Mouse (Mus musculus) limb, embryonic 15.5 days (tissue): ENCODE measurements around the gene Uggt1. TPM values are rescaled to one million over a fixed set of nuclear protein-coding genes. Genes with fewer than 3 reads are reported as not detected.

Experiments used
- ATAC-seq: fragments of 200-750 bp; cut with Nextera tagmentation; 2 replicates; pipeline ENCODE4 v1.8.0; 2017; ENCODE audit warnings: low read depth, moderate TSS enrichment; ENCODE audit not compliant: insufficient number of reproducible peaks, low FRiP score, low TSS enrichment
- H3K27ac ChIP-seq: fragments of 300-500 bp; sonication (generic); 2 replicates; pipeline ENCODE4 v1.5.1; 2015; ENCODE audit warnings: moderate library complexity, mild to moderate bottlenecking, inconsistent platforms
- H3K27me3 ChIP-seq: fragments of 300-500 bp; sonication (generic); 2 replicates; pipeline ENCODE4 v1.6.1; 2015; ENCODE audit warnings: inconsistent platforms
- H3K36me3 ChIP-seq: fragments of 300-500 bp; sonication (generic); 2 replicates; pipeline ENCODE4 v1.6.1; 2015; ENCODE audit warnings: inconsistent platforms
- H3K4me1 ChIP-seq: fragments of 300-500 bp; sonication (generic); 2 replicates; pipeline ENCODE4 v1.6.1; 2015; ENCODE audit warnings: inconsistent platforms
- H3K4me2 ChIP-seq: fragments of 300-500 bp; sonication (generic); 2 replicates; pipeline ENCODE4 v1.6.1; 2015; ENCODE audit warnings: mild to moderate bottlenecking, inconsistent platforms
- H3K4me3 ChIP-seq: fragments of 300-500 bp; sonication (generic); 2 replicates; pipeline ENCODE4 v1.5.1; 2015; ENCODE audit warnings: mild to moderate bottlenecking, inconsistent platforms
- H3K9ac ChIP-seq: fragments of 300-500 bp; sonication (generic); 2 replicates; pipeline ENCODE4 v1.6.1; 2015; ENCODE audit warnings: inconsistent platforms
- H3K9me3 ChIP-seq: fragments of 300-500 bp; sonication (generic); 2 replicates; pipeline ENCODE4 v1.6.1; 2016; ENCODE audit warnings: inconsistent platforms
- WGBS: fragments of 180-500 bp; shearing (Covaris S2); methylation state at CpG from one replicate; pipeline ENCODE4 v1.1.7; 2015; 5-methylcytosine and 5-hydroxymethylcytosine counted together
- polyA plus RNA-seq: library from polyadenylated mRNA; unstranded; fragments of >200 nt; fragmentation: Nextera tagmentation; extraction: Ambion mirVana; gene quantifications from 2 replicates; pipeline ENCODE4 v1.2.1, GENCODE M21; 2015

Uggt1 gene
- polyA plus RNA-seq, 1 experiment from 2014 or later = 52.2 TPM

- WGBS = 83% methylated on average over 6 of the region's 6 CpGs
- Histone ChIP-seq H3K27ac (no peak overlapping the region), H3K27me3 (no peaks in the 10 kb centered on the region), H3K9ac (no peak overlapping the region), H3K36me3 (peaks cover 34% of the 10 kb centered on the region), H3K4me3 (no peak overlapping the region), H3K4me1 (no peaks in the 10 kb centered on the region), H3K4me2 (no peak overlapping the region), H3K9me3 (no peaks in the 10 kb centered on the region)
- ATAC-seq = no peak
Measured at GRCm38 (mm10) chr1:36233218-36233617, 11.3 kb downstream of the Uggt1 start.

GRCm38 (mm10) chr1:36230919-36231705, 13.4 kb downstream of the Uggt1 start:
- H3K4me2 ChIP-seq = no peak overlapping the region
- H3K4me1 ChIP-seq = no peaks in the 10 kb centered on the region
- no peak overlapping the region for H3K4me3 ChIP-seq
- no peaks in the 10 kb centered on the region for H3K9me3 ChIP-seq
- ATAC-seq = no peak
- no peaks in the 10 kb centered on the region for H3K27me3 ChIP-seq
- H3K27ac ChIP-seq = no peak overlapping the region
- H3K36me3 ChIP-seq = peaks cover 41% of the 10 kb centered on the region
- no peak overlapping the region for H3K9ac ChIP-seq
- WGBS = 87% methylated on average over 7 of the region's 7 CpGs

- 84% methylated on average over 9 of the region's 9 CpGs for WGBS
- Histone ChIP-seq H3K27ac (no peak overlapping the region), H3K4me2 (no peak overlapping the region), H3K9ac (no peak overlapping the region), H3K27me3 (no peaks in the 10 kb centered on the region), H3K9me3 (no peaks in the 10 kb centered on the region), H3K4me1 (no peaks in the 10 kb centered on the region), H3K36me3 (peaks cover 45% of the 10 kb centered on the region), H3K4me3 (no peak overlapping the region)
- no peak for ATAC-seq
Measured at GRCm38 (mm10) chr1:36228461-36228860, 16.1 kb downstream of the Uggt1 start.

- Histone ChIP-seq H3K36me3 (peaks cover 44% of the 10 kb centered on the region), H3K27ac (no peak overlapping the region), H3K9me3 (no peaks in the 10 kb centered on the region), H3K4me2 (no peak overlapping the region), H3K9ac (no peak overlapping the region), H3K27me3 (no peaks in the 10 kb centered on the region), H3K4me1 (no peaks in the 10 kb centered on the region), H3K4me3 (no peak overlapping the region)
- ATAC-seq = no peak
- 82% methylated on average over 3 of the region's 3 CpGs for WGBS
Measured at GRCm38 (mm10) chr1:36224648-36225047, 19.9 kb downstream of the Uggt1 start.

- Histone ChIP-seq H3K4me3 (no peak overlapping the region), H3K36me3 (peaks cover 50% of the 10 kb centered on the region)
- ATAC-seq = no peak
Measured at GRCm38 (mm10) chr1:36214324-36214723, 30.2 kb downstream of the Uggt1 start.

GRCm38 (mm10) chr1:36201739-36202138, 42.8 kb downstream of the Uggt1 start:
- no peak for ATAC-seq
- no peaks in the 10 kb centered on the region for H3K27me3 ChIP-seq
- no peaks in the 10 kb centered on the region for H3K4me1 ChIP-seq
- H3K36me3 ChIP-seq = peaks cover 36% of the 10 kb centered on the region
- no peak overlapping the region for H3K9ac ChIP-seq
- no peak overlapping the region for H3K4me3 ChIP-seq
- H3K27ac ChIP-seq = no peak overlapping the region
- no peak overlapping the region for H3K4me2 ChIP-seq
- 74% methylated on average over 12 of the region's 12 CpGs for WGBS
- no peaks in the 10 kb centered on the region for H3K9me3 ChIP-seq

More at GRCm38 (mm10) chr1:36214324-36214723, 30.2 kb downstream of the Uggt1 start:
- no peak overlapping the region for H3K9ac ChIP-seq
- no peaks in the 10 kb centered on the region for H3K9me3 ChIP-seq
- no peaks in the 10 kb centered on the region for H3K4me1 ChIP-seq
- H3K4me2 ChIP-seq = no peak overlapping the region
- WGBS = 88% methylated on average over 4 of the region's 4 CpGs
- no peaks in the 10 kb centered on the region for H3K27me3 ChIP-seq
- no peak overlapping the region for H3K27ac ChIP-seq

GRCm38 (mm10) chr1:36194482-36194881, 50.0 kb downstream of the Uggt1 start:
- 97% methylated on average over 3 of the region's 3 CpGs for WGBS
- no peak for ATAC-seq
- no peak overlapping the region for H3K4me2 ChIP-seq
- peaks cover 74% of the 10 kb centered on the region for H3K36me3 ChIP-seq
- H3K9me3 ChIP-seq = no peaks in the 10 kb centered on the region
- H3K9ac ChIP-seq = no peak overlapping the region
- H3K4me1 ChIP-seq = no peaks in the 10 kb centered on the region
- H3K27ac ChIP-seq = no peak overlapping the region
- no peak overlapping the region for H3K4me3 ChIP-seq
- H3K27me3 ChIP-seq = no peaks in the 10 kb centered on the region

DNA sequence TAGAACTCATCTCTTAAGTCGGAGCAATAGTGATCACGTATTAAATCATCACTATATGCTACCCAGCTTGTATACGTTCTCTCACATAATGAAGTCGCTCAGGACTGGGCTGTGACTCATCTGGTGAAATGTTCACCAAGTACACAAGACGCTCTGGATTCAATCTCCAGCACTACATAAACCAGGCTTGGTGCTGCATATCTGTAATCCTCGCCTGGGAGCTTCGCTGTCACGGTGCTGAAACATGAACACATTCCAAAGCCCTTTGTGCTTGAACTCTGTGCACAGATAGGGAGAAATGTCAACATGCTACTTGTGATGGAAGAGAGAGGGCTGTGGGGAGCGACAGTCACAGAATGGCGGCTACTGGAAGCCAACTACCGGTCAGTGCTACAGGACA, 52.6 kb downstream of the Uggt1 start:
- H3K36me3 ChIP-seq = peaks cover 82% of the 10 kb centered on the region
- no peaks in the 10 kb centered on the region for H3K27me3 ChIP-seq
- H3K4me2 ChIP-seq = no peak overlapping the region
- no peak overlapping the region for H3K9ac ChIP-seq
- H3K4me1 ChIP-seq = no peaks in the 10 kb centered on the region
- 85% methylated on average over 11 of the region's 11 CpGs for WGBS
- H3K4me3 ChIP-seq = no peak overlapping the region
- H3K27ac ChIP-seq = no peak overlapping the region
- no peak for ATAC-seq
- H3K9me3 ChIP-seq = no peaks in the 10 kb centered on the region

DNA sequence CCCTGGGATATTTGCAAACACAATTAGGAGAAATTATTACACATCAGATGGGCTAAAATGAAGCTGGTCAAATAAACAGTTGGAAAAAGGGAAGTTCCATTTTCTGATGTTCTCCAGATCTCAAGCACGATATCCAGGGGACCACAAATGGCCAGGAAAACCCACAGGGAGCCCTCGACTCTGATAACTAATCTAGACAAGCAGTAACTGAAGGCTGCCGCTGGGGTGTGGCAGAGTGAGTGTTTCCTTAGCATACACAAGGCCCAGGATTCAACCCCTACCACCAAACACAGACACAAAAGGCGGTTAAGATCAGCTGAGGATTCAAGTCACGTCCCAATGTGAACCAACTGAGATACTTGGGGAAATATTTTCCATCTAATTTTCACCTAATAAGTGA, 64.5 kb downstream of the Uggt1 start:
- 82% methylated on average over 5 of the region's 5 CpGs for WGBS
- peaks cover 73% of the 10 kb centered on the region for H3K36me3 ChIP-seq
- H3K27me3 ChIP-seq = no peaks in the 10 kb centered on the region

DNA sequence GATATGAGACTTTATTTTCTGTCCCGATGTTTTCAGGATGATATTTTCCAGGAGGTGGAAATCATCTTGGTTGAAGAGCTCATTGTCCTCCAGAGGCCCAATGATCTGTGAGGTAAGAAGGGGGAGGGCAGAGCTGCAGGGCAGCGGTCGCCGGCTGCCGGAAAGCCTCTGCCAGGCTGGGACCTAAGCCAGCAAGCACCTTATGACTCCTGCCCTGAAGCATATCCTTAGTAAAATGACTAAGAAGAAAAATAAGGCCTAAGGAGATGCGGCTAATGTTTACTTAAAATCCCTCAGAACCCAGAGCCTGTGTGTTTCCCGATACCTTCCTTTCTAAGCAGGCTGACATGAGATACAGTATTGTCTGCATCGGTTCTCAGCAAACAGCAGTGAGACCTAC, 71.1 kb downstream of the Uggt1 start:
- Histone ChIP-seq H3K27ac (no peak overlapping the region), H3K36me3 (peaks cover 77% of the 10 kb centered on the region), H3K9me3 (no peaks in the 10 kb centered on the region), H3K4me1 (no peaks in the 10 kb centered on the region), H3K4me2 (no peak overlapping the region), H3K4me3 (no peak overlapping the region), H3K27me3 (no peaks in the 10 kb centered on the region), H3K9ac (no peak overlapping the region)
- no peak for ATAC-seq
- 83% methylated on average over 8 of the region's 8 CpGs for WGBS

More for the DNA sequence above, 64.5 kb downstream of the Uggt1 start:
- Histone ChIP-seq H3K9ac (no peak overlapping the region), H3K9me3 (no peaks in the 10 kb centered on the region), H3K4me2 (no peak overlapping the region), H3K4me3 (no peak overlapping the region), H3K27ac (no peak overlapping the region), H3K4me1 (no peaks in the 10 kb centered on the region)
- no peak for ATAC-seq

DNA sequence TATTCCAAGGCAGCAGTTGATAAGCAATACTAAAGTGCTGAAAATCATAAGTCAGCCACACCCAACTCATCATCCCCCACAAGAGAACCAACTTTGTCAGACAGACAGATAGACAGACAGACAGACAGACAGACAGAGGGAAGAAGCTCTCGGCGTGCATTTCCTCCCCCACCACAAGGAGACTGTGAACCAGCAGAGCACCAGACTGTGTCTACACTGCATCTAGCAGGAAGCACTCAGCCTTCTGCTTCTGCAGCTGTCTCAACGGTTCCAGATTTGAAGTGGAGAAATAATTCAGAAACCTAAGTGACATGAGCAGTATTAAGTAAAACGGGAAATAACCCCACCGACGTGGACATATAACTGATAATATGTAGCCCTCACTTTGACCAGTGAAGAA, 71.6 kb downstream of the Uggt1 start:
- ATAC-seq = no peak
- Histone ChIP-seq H3K4me3 (no peak overlapping the region), H3K27ac (no peak overlapping the region), H3K9ac (no peak overlapping the region), H3K27me3 (no peaks in the 10 kb centered on the region), H3K4me2 (no peak overlapping the region), H3K36me3 (peaks cover 75% of the 10 kb centered on the region), H3K4me1 (no peaks in the 10 kb centered on the region), H3K9me3 (no peaks in the 10 kb centered on the region)
- 93% methylated on average over 6 of the region's 6 CpGs for WGBS

DNA sequence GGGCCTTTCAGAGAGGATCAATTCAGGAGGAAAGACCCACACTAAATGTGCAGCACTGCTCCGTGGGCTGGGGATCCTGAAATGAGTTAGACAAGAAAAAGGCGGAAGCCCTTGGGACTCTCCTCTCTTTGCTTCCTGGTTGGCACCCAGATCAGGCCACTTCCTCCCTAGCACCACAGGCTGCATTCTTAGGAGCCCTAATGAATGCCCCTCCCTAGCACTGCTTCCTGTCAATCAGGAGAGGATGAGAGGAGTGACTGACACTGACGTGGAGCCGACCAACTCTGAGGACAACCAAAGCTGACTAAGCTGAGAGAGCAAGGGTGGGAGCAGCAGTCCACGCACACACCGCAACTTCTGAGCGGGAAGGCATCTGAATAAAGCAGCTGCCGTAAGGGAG, 81.8 kb downstream of the Uggt1 start:
- no peak for ATAC-seq
- Histone ChIP-seq H3K9me3 (no peaks in the 10 kb centered on the region), H3K9ac (no peak overlapping the region), H3K4me1 (no peaks in the 10 kb centered on the region), H3K36me3 (peaks cover 73% of the 10 kb centered on the region), H3K4me2 (no peak overlapping the region), H3K4me3 (no peak overlapping the region), H3K27ac (no peak overlapping the region), H3K27me3 (no peaks in the 10 kb centered on the region)
- 82% methylated on average over 8 of the region's 8 CpGs for WGBS

- Histone ChIP-seq H3K27ac (no peak overlapping the region), H3K36me3 (peaks cover 82% of the 10 kb centered on the region), H3K9me3 (no peaks in the 10 kb centered on the region), H3K4me3 (no peak overlapping the region), H3K27me3 (no peaks in the 10 kb centered on the region), H3K4me1 (no peaks in the 10 kb centered on the region), H3K4me2 (no peak overlapping the region), H3K9ac (no peak overlapping the region)
- no peak for ATAC-seq
- 88% methylated on average over 9 of the region's 9 CpGs for WGBS
Measured at GRCm38 (mm10) chr1:36161208-36161607, 83.3 kb downstream of the Uggt1 start.
